Mouse (Mus musculus): ENCODE data around the gene Il10rb. TPM values are rescaled to one million over a fixed set of nuclear protein-coding genes. Genes with fewer than 3 reads are reported as not detected.
A peak's percentile ranks its signal among the peaks of the same experiment; 100 is the strongest.

The Il10rb gene
- polyA plus RNA-seq, 1 experiment: 14.1 TPM

DNA sequence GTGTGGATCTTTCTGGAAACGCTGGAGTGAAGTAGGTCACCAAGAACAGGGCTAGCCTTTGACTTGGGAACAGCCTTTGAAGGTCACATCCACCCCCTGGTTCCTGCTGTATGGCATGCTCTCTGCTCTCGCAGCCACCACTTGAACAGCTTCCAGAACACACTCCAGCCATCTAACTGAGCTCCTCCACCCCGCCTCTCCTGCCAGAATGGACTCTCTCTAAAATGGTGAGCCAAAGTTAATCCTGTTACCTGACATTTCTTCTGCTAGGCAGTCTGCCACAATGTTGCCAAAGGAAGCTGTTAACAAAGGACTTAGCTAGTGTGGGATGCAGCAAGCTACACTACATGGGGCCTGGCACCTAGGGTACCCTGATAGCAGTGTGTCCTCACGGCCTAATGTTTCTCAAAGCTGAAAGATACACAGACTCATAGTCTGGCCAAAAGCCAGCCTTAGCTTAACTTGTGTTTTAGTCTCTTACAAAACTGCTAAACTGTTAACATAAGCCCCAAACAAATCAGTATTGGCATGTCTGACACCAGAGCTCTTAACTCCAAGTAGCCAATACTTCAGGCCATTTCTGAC lies 11.0 kb upstream of the Il10rb start:
- no peaks in the 10 kb centered on the region for H3K27me3 ChIP-seq (ENCODE audit: control insufficient read depth, insufficient read depth, insufficient read length)
- TF ChIP-seq USF1 (IDR thresholded peaks at IDR 0.05; ENCODE audit: low read depth) (no peak), MYOG (IDR thresholded peaks at IDR 0.05; ENCODE audit: control insufficient read depth, extremely low read depth, insufficient read length) (no peak), CEBPB (IDR thresholded peaks at IDR 0.05; ENCODE audit: low read depth) (no peak)
- H3K79me3 ChIP-seq (ENCODE audit: low read depth): no peaks in the 10 kb centered on the region
- no peaks in the 10 kb centered on the region for H3K79me2 ChIP-seq (ENCODE audit: control insufficient read depth, insufficient read depth)
- H3K36me3 ChIP-seq (ENCODE audit: control insufficient read depth, insufficient read depth): peaks cover 30% of the 10 kb centered on the region
- H3K4me3 ChIP-seq (ENCODE audit: insufficient read depth, poor library complexity, severe bottlenecking): no peak overlapping the region
- H3ac ChIP-seq (ENCODE audit: control insufficient read depth, insufficient read length, low read depth): no peak overlapping the region

DNA sequence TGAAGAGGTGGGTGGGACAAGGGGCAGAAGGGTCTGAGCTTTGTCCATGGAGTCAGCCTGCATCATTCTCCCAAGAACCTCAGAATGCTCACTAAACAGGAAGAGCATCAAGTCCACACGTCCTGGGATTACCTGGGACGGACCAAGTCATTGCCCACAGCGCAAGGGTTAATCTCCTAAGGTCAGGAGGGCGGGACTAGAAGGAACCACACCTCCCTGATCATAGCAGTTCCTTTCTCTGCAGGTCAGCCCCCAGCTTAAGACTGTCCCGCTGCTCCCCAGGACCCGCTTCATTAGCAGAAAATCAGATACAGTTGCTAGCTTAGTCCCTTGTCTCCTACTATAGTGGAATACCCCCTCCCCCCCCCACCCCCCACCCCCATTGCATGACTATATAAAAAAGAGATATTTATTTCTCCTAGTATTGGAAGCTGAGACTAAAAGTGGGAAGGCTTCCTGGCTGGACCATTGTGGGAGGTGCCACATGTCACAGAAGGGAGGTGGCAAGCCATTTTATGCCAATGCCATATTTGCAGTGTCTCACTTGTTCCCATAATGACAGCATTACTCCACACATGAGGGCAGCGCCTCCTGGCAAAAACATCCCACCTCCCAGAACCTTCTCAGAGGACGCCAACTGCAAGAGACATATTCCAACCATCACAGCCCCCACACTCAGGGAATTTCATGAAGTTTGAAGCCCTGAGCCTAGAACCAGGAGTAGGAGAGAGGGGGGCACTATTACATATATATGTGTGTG lies 10.2 kb upstream of the Il10rb start:
- Histone ChIP-seq H3ac (ENCODE audit: control insufficient read depth, insufficient read length, low read depth) (no peak overlapping the region), H3K36me3 (ENCODE audit: control insufficient read depth, insufficient read depth) (peaks cover 30% of the 10 kb centered on the region), H3K79me2 (ENCODE audit: control insufficient read depth, insufficient read depth) (no peaks in the 10 kb centered on the region), H3K79me3 (ENCODE audit: low read depth) (no peaks in the 10 kb centered on the region), H3K4me3 (ENCODE audit: insufficient read depth, poor library complexity, severe bottlenecking) (no peak overlapping the region), H3K27me3 (ENCODE audit: control insufficient read depth, insufficient read depth, insufficient read length) (no peaks in the 10 kb centered on the region)
- no peak for TF ChIP-seq USF1 (IDR thresholded peaks at IDR 0.05; ENCODE audit: low read depth)
- no peak for TF ChIP-seq CEBPB (IDR thresholded peaks at IDR 0.05; ENCODE audit: low read depth)
- TF ChIP-seq MAX (IDR thresholded peaks at IDR 0.05): no peak
- TF ChIP-seq MYOD1 (IDR thresholded peaks at IDR 0.05; ENCODE audit: control insufficient read depth, insufficient read length, low read depth): no peak
- TF ChIP-seq FOSL1 (IDR thresholded peaks at IDR 0.05; ENCODE audit: insufficient read depth, low read length, poor library complexity, severe bottlenecking): no peak
- no peak for TF ChIP-seq MYOG (IDR thresholded peaks at IDR 0.05; ENCODE audit: control insufficient read depth, extremely low read depth, insufficient read length)
- no peak for TF ChIP-seq CTCF (IDR thresholded peaks at IDR 0.05; ENCODE audit: control insufficient read depth, insufficient read depth, insufficient read length)

GRCm38 (mm10) chr16:91396844-91397537 lies 9.0 kb upstream of the Il10rb start:
- Histone ChIP-seq H3K36me3 (ENCODE audit: control insufficient read depth, insufficient read depth) (peaks cover 22% of the 10 kb centered on the region), H3K79me2 (ENCODE audit: control insufficient read depth, insufficient read depth) (no peaks in the 10 kb centered on the region), H3ac (ENCODE audit: control insufficient read depth, insufficient read length, low read depth) (no peak overlapping the region), H3K27me3 (ENCODE audit: control insufficient read depth, insufficient read depth, insufficient read length) (no peaks in the 10 kb centered on the region), H3K79me3 (ENCODE audit: low read depth) (no peaks in the 10 kb centered on the region), H3K4me3 (ENCODE audit: insufficient read depth, poor library complexity, severe bottlenecking) (no peak overlapping the region)
- TF ChIP-seq MYOG (IDR thresholded peaks at IDR 0.05; ENCODE audit: control insufficient read depth, extremely low read depth, insufficient read length): no peak
- TF ChIP-seq MYOD1 (IDR thresholded peaks at IDR 0.05; ENCODE audit: control insufficient read depth, insufficient read length, low read depth): no peak
- no peak for TF ChIP-seq FOSL1 (IDR thresholded peaks at IDR 0.05; ENCODE audit: insufficient read depth, low read length, poor library complexity, severe bottlenecking)
- TF ChIP-seq CTCF (IDR thresholded peaks at IDR 0.05; ENCODE audit: control insufficient read depth, insufficient read depth, insufficient read length): no peak
- TF ChIP-seq CEBPB (IDR thresholded peaks at IDR 0.05; ENCODE audit: low read depth): no peak
- TF ChIP-seq USF1 (IDR thresholded peaks at IDR 0.05; ENCODE audit: low read depth): no peak
- TF ChIP-seq MAX (IDR thresholded peaks at IDR 0.05): no peak

DNA sequence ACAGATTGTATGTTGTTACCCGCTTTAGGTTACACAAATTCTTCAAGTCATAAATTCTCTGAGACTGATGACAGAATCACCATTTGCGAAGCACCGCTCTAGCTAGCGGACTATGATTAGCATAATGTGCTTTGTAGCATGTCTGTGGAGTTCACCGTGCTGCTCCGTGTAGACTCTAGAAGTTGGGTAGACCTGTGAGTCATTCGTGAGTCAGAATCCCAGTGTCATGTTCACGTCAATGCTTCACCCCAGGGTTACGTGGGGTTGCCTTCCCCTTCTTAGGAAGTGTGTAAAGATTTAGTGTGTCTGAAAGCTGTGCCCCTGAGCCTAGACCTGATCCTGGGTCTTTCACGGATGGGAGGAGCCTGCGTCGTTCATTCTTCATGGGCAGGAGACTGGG lies 7.9 kb upstream of the Il10rb start:
- Histone ChIP-seq H3K27me3 (ENCODE audit: control insufficient read depth, insufficient read depth, insufficient read length) (no peaks in the 10 kb centered on the region), H3ac (ENCODE audit: control insufficient read depth, insufficient read length, low read depth) (no peak overlapping the region), H3K79me3 (ENCODE audit: low read depth) (no peaks in the 10 kb centered on the region), H3K4me3 (ENCODE audit: insufficient read depth, poor library complexity, severe bottlenecking) (no peak overlapping the region), H3K36me3 (ENCODE audit: control insufficient read depth, insufficient read depth) (peaks cover 13% of the 10 kb centered on the region), H3K79me2 (ENCODE audit: control insufficient read depth, insufficient read depth) (no peaks in the 10 kb centered on the region)
- TF ChIP-seq MYOD1 (IDR thresholded peaks at IDR 0.05; ENCODE audit: control insufficient read depth, insufficient read length, low read depth) (no peak), MAX (IDR thresholded peaks at IDR 0.05) (peak; percentile 62), CTCF (IDR thresholded peaks at IDR 0.05; ENCODE audit: control insufficient read depth, insufficient read depth, insufficient read length) (no peak), FOSL1 (IDR thresholded peaks at IDR 0.05; ENCODE audit: insufficient read depth, low read length, poor library complexity, severe bottlenecking) (peak; percentile 81)

DNA sequence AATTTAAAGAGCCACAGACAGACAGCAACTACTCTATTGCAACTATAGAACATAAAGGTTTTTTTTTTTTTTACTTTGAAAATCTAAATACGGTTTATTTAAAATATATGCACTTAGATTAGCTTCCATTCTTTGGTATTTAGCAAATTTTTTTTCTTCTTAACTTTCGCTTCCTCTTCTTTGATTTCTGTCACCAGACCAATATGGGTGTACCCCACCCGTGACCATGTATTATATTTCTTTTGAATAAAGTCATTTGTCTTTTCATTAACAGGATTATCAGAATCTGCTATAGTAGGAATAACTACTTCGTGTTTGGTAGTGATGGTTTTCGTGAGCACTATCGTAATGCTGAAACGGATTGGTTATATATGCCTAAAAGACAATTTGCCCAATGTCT lies 7.0 kb upstream of the Il10rb start:
- no peaks in the 10 kb centered on the region for H3K27me3 ChIP-seq (ENCODE audit: control insufficient read depth, insufficient read depth, insufficient read length)
- no peaks in the 10 kb centered on the region for H3K79me2 ChIP-seq (ENCODE audit: control insufficient read depth, insufficient read depth)
- H3K79me3 ChIP-seq (ENCODE audit: low read depth): no peaks in the 10 kb centered on the region
- TF ChIP-seq MYOG (IDR thresholded peaks at IDR 0.05; ENCODE audit: control insufficient read depth, extremely low read depth, insufficient read length) (no peak), CTCF (IDR thresholded peaks at IDR 0.05; ENCODE audit: control insufficient read depth, insufficient read depth, insufficient read length) (no peak), MAX (IDR thresholded peaks at IDR 0.05) (no peak), MYOD1 (IDR thresholded peaks at IDR 0.05; ENCODE audit: control insufficient read depth, insufficient read length, low read depth) (no peak), USF1 (IDR thresholded peaks at IDR 0.05; ENCODE audit: low read depth) (no peak), CEBPB (IDR thresholded peaks at IDR 0.05; ENCODE audit: low read depth) (no peak), FOSL1 (IDR thresholded peaks at IDR 0.05; ENCODE audit: insufficient read depth, low read length, poor library complexity, severe bottlenecking) (no peak)
- H3K4me3 ChIP-seq (ENCODE audit: insufficient read depth, poor library complexity, severe bottlenecking): no peak overlapping the region
- peaks cover 11% of the 10 kb centered on the region for H3K36me3 ChIP-seq (ENCODE audit: control insufficient read depth, insufficient read depth)
- no peak overlapping the region for H3ac ChIP-seq (ENCODE audit: control insufficient read depth, insufficient read length, low read depth)

All from C2C12 (cell line).